Mouse (Mus musculus) spleen, adult 2 months (tissue): Measurements from ENCODE around the gene Rhox12.

Experiments
- CTCF ChIP-seq: fragments of 200-500 bp; IDR thresholded peaks from 2 replicates; pipeline ENCODE4 v1.5.1; 2011; ENCODE audit warnings: mild to moderate bottlenecking, inconsistent platforms; ENCODE audit not compliant: insufficient read depth, insufficient read length, insufficient replicate concordance; ENCODE audit errors: extremely low read depth
- POLR2A ChIP-seq: fragments of 200-500 bp; IDR thresholded peaks from 2 replicates; pipeline ENCODE4 v1.6.1; 2011; ENCODE audit warnings: low read depth, low read length, inconsistent platforms

DNA sequence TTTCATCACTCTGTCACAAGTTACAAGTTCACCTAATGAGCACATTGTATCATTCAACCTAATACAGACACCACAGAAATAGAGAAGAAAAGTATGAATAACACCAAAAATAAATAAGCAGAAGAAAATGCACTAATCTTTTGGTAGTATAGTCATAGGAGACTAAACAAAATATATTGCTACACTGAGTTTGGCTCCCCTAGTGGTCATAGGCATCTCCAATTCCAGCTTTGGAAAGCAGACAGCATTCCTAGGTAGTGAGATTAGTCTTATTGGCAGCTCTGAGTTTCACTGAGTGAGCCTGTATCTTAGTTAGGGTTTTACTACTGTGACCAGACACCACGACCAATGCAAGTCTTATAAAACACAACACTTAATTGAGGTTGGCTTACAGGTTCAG, 48.4 kb upstream of the Rhox12 start:
- TF ChIP-seq POLR2A = no peak
- no peak for TF ChIP-seq CTCF
